Mouse (Mus musculus): Measurements from ENCODE around the gene Ei24. TPM values are rescaled to one million over a fixed set of nuclear protein-coding genes. Genes with fewer than 3 reads are reported as not detected.

The Ei24 gene
- polyA plus RNA-seq, 1 experiment from 2014 or later, result 61.6 TPM

DNA sequence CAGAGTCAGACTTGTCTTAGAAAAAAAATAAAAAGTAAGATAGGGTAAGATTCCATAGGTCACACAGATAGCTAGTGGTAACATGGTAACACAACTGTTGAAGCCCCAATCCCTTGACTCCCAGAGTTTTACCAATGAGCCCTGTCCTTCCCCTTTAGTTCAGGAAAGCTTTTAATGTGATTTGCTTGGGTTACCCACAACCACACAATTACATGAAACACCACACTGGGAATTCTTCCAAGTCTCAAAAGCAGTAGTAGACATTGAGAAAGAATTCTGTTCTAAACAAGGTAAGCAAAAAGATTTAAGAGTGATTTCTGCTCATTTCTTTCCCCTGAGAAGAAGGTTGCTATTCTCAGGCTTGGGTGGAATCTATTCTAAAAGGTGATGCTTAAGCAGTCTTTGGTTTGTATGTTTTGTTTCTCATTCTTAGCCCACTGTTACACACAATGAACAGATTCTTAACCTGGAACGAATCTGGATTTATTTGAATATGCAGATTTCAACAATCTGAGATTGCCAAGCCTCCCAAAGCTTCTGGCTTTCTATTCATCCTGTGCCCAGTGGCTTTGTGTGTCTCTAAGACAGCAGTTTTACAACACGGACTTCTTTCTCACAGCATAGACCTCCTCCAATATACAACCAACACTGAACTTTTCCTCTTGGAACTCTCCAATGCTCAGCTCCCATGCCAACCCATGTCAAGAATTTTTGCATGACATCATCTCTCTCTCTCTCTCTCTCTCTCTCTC is 29.6 kb upstream of the Ei24 start:
- Histone ChIP-seq H3K27ac (ENCODE audit: low read depth) (no peak overlapping the region), H3K36me3 (replicated peaks; ENCODE audit: insufficient read depth, low read length) (no peaks in the 10 kb centered on the region), H3K27me3 (ENCODE audit: insufficient read depth, low read length) (peaks cover 4% of the 10 kb centered on the region; the same call in 1 of the 2 replicates), H3K4me2 (ENCODE audit: low read depth, low read length) (no peak overlapping the region), H3K9me3 (ENCODE audit: low read length) (no peaks in the 10 kb centered on the region), H3K4me3 (ENCODE audit: low read depth, low read length) (no peak overlapping the region), H3K4me1 (ENCODE audit: insufficient read depth) (no peaks in the 10 kb centered on the region), H3K9ac (replicated peaks) (no peak overlapping the region)
- WGBS (ENCODE audit: insufficient replicate concordance), result 41% methylated on average over 2 of the region's 2 CpGs
- DNase-seq (no peak), ATAC-seq (no peak)
- no peak for TF ChIP-seq EP300 (IDR thresholded peaks at IDR 0.05; ENCODE audit: low read depth)
- no peak for TF ChIP-seq CTCF (IDR thresholded peaks at IDR 0.05; ENCODE audit: low read depth)

DNA sequence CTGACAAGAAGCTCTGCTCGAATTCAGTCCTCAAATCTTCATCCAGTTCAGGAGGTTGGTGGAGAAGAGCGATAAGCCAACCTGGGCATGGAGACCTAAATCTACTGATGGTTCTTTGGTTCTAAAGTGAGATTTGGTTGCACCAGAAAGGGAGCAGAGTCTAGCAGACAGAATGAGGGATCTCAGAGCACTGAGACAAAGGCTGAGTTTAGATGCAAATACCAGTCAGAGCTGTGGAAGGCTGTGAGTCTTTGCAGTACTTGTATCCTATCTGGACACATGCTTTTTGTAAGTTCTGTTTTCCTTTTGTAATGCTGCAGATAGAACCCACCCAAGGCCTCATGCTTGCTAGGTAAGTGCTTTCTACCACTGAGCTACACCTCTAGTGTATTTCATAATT is 24.8 kb upstream of the Ei24 start:
- DNase-seq (no peak), ATAC-seq (no peak)
- Histone ChIP-seq H3K36me3 (replicated peaks; ENCODE audit: insufficient read depth, low read length) (no peaks in the 10 kb centered on the region), H3K27ac (ENCODE audit: low read depth) (no peak overlapping the region), H3K4me3 (ENCODE audit: low read depth, low read length) (no peak overlapping the region), H3K4me2 (ENCODE audit: low read depth, low read length) (no peak overlapping the region), H3K4me1 (ENCODE audit: insufficient read depth) (no peaks in the 10 kb centered on the region), H3K9ac (replicated peaks) (no peak overlapping the region), H3K27me3 (ENCODE audit: insufficient read depth, low read length) (no peaks in the 10 kb centered on the region), H3K9me3 (ENCODE audit: low read length) (no peaks in the 10 kb centered on the region)
- WGBS (ENCODE audit: insufficient replicate concordance), result 46% methylated on average over 2 of the region's 2 CpGs
- TF ChIP-seq EP300 (IDR thresholded peaks at IDR 0.05; ENCODE audit: low read depth), result no peak
- no peak for TF ChIP-seq CTCF (IDR thresholded peaks at IDR 0.05; ENCODE audit: low read depth)

DNA sequence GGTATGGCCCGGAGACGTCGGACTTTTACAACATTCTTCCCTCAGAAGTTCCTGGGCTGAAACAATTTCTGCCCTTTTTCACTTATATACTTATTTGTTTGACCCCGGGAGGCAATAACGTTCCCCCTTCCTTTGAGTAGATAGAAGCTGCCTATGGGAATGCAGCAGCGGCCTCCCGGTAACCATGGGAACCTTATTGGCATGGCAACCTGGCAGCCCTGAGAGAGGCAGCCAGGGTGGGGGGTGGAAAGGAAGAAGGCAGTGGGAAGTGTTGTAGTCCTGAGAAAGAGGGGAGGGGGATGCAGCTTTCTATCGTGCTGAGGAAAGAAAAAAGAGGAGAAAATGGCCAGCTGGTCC is 24.4 kb upstream of the Ei24 start, which contains the start of gene Fez1:
TSS of gene Fez1 (plus strand) at position 221 of the 357 bp plus-strand sequence.
- H3K27ac ChIP-seq (ENCODE audit: low read depth), result no peak within 1 kb of the TSS
- H3K36me3 ChIP-seq (replicated peaks; ENCODE audit: insufficient read depth, low read length), result no peaks in the 10 kb centered on the region
- H3K9me3 ChIP-seq (ENCODE audit: low read length), result no peaks in the 10 kb centered on the region
- no peak for DNase-seq
- H3K27me3 ChIP-seq (ENCODE audit: insufficient read depth, low read length), result no peaks in the 10 kb centered on the region
- H3K4me1 ChIP-seq (ENCODE audit: insufficient read depth), result no peaks in the 10 kb centered on the region
- TF ChIP-seq CTCF (IDR thresholded peaks at IDR 0.05; ENCODE audit: low read depth) (no peak), EP300 (IDR thresholded peaks at IDR 0.05; ENCODE audit: low read depth) (no peak)
- no peak within 1 kb of the TSS for H3K4me2 ChIP-seq (ENCODE audit: low read depth, low read length)
- 8% methylated on average over 8 of the region's 8 CpGs for WGBS (ENCODE audit: insufficient replicate concordance)
- no peak within 1 kb of the TSS for H3K4me3 ChIP-seq (ENCODE audit: low read depth, low read length)
- ATAC-seq, result no peak
- H3K9ac ChIP-seq (replicated peaks), result no peak within 1 kb of the TSS

DNA sequence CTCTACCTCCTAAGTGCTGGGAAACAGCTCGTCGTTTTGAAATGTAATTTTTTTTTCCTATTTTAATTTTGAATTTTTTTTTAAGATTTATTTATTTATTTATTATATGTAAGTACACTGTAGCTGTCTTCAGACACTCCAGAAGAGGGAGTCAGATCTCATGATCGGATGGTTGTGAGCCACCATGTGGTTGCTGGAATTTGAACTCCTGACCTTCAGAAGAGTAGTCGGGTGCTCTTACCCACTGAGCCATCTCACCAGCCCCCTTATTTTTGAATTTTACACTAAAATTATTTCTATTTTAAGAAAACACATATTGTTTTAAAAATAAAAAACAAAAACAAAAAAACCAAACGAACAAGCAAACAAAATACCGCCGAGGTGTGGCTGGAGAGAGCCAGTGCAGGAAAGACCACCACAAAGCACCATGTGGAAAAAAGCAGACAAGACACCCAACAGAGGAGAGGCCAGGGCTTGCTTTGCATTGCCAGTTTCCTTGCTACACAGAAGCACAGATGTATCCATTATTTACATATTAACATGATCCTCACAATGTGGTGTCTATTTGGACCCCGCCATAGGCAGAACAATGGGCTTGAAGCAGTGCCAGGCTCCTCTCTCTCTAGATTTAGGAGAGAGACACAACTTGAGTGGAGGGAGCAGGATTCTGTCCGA is 23.9 kb upstream of the Ei24 start:
- H3K4me2 ChIP-seq (ENCODE audit: low read depth, low read length), result no peak overlapping the region
- DNase-seq, result no peak
- no peak overlapping the region for H3K4me3 ChIP-seq (ENCODE audit: low read depth, low read length)
- H3K4me1 ChIP-seq (ENCODE audit: insufficient read depth), result no peaks in the 10 kb centered on the region
- TF ChIP-seq CTCF (IDR thresholded peaks at IDR 0.05; ENCODE audit: low read depth) (no peak), EP300 (IDR thresholded peaks at IDR 0.05; ENCODE audit: low read depth) (no peak)
- no peaks in the 10 kb centered on the region for H3K36me3 ChIP-seq (replicated peaks; ENCODE audit: insufficient read depth, low read length)
- ATAC-seq, result no peak
- WGBS (ENCODE audit: insufficient replicate concordance), result 49% methylated on average over 9 of the region's 9 CpGs
- H3K9me3 ChIP-seq (ENCODE audit: low read length), result no peaks in the 10 kb centered on the region
- H3K27me3 ChIP-seq (ENCODE audit: insufficient read depth, low read length), result no peaks in the 10 kb centered on the region
- no peak overlapping the region for H3K9ac ChIP-seq (replicated peaks)
- H3K27ac ChIP-seq (ENCODE audit: low read depth), result no peak overlapping the region

DNA sequence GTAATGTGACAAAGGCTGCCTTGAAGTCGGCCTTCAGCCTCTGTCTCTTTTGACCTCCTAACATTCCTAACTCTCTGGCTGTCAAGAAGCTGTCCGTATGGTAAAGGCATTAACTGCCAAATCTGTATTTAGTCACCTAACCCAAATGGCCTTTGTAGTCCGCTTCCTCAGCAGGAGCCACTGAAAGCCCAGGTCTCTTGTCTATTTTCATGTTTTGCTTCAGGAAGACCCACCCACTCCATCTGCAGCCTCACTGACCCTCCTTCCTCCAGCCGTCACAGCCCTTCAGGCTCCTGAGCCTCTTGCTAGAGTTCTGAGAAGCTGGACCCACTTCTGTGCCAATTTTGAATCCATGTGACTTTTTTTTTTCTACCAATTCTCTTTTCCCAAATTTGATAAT is 21.7 kb upstream of the Ei24 start:
- 72% methylated on average over 4 of the region's 4 CpGs for WGBS (ENCODE audit: insufficient replicate concordance)
- no peak for TF ChIP-seq CTCF (IDR thresholded peaks at IDR 0.05; ENCODE audit: low read depth)
- no peak for TF ChIP-seq EP300 (IDR thresholded peaks at IDR 0.05; ENCODE audit: low read depth)
- Histone ChIP-seq H3K36me3 (replicated peaks; ENCODE audit: insufficient read depth, low read length) (no peaks in the 10 kb centered on the region), H3K27me3 (ENCODE audit: insufficient read depth, low read length) (no peaks in the 10 kb centered on the region), H3K4me1 (ENCODE audit: insufficient read depth) (no peaks in the 10 kb centered on the region), H3K27ac (ENCODE audit: low read depth) (no peak overlapping the region), H3K9ac (replicated peaks) (no peak overlapping the region), H3K9me3 (ENCODE audit: low read length) (no peaks in the 10 kb centered on the region), H3K4me2 (ENCODE audit: low read depth, low read length) (no peak overlapping the region), H3K4me3 (ENCODE audit: low read depth, low read length) (no peak overlapping the region)
- DNase-seq (no peak), ATAC-seq (no peak)

DNA sequence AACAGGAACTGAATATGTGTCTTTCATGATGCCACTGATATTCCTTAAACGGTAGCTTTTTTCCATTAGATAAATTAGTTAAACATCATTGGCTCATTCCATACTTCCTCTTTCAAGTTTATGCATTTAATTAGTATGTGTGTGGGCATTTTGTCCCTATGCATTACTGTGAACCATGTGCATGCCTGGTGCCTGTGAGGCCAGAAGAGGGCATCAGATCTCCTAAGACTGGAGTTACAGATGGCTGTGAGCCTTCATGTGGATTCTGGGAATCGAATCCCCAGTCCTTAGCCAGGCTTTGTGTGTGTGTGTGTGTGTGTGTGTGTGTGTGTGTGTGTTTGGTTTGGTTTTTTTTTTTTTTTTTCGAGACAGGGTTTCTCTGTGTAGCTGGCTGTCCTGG is 17.3 kb upstream of the Ei24 start:
- no peak overlapping the region for H3K27ac ChIP-seq (ENCODE audit: low read depth)
- no peak for DNase-seq

More for the DNA sequence above, 17.3 kb upstream of the Ei24 start:
- TF ChIP-seq CTCF (IDR thresholded peaks at IDR 0.05; ENCODE audit: low read depth) (0 out of 2 replicates have a peak, but pooled peaks have one; percentile 14), EP300 (IDR thresholded peaks at IDR 0.05; ENCODE audit: low read depth) (no peak)
- 63% methylated on average over 3 of the region's 3 CpGs for WGBS (ENCODE audit: insufficient replicate concordance)
- no peaks in the 10 kb centered on the region for H3K36me3 ChIP-seq (replicated peaks; ENCODE audit: insufficient read depth, low read length)
- no peaks in the 10 kb centered on the region for H3K27me3 ChIP-seq (ENCODE audit: insufficient read depth, low read length)
- H3K9me3 ChIP-seq (ENCODE audit: low read length), result no peaks in the 10 kb centered on the region
- H3K4me2 ChIP-seq (ENCODE audit: low read depth, low read length), result no peak overlapping the region
- no peaks in the 10 kb centered on the region for H3K4me1 ChIP-seq (ENCODE audit: insufficient read depth)
- ATAC-seq, result no peak
- no peak overlapping the region for H3K9ac ChIP-seq (replicated peaks)
- no peak overlapping the region for H3K4me3 ChIP-seq (ENCODE audit: low read depth, low read length)
